Mouse (Mus musculus) midbrain, embryonic 13.5 days (tissue): ENCODE results near the gene Mamstr. TPM values are rescaled to one million over a fixed set of nuclear protein-coding genes. Genes with fewer than 3 reads are reported as not detected.

Source experiments
- ATAC-seq: fragments of 200-750 bp; cut with Nextera tagmentation; 2 replicates; pipeline ENCODE4 v1.8.0; 2017; ENCODE audit warnings: mild to moderate bottlenecking, moderate TSS enrichment, moderate library complexity
- H3K27ac ChIP-seq: fragments of 300-500 bp; sonication (generic); 2 replicates; pipeline ENCODE4 v1.5.1; 2015; ENCODE audit warnings: inconsistent platforms, mild to moderate bottlenecking, moderate library complexity
- H3K27me3 ChIP-seq: fragments of 300-500 bp; sonication (generic); 2 replicates; pipeline ENCODE4 v1.6.1; 2015; ENCODE audit warnings: mild to moderate bottlenecking, inconsistent platforms
- H3K36me3 ChIP-seq: fragments of 300-500 bp; sonication (generic); 2 replicates; pipeline ENCODE4 v1.6.1; 2015; ENCODE audit warnings: mild to moderate bottlenecking, inconsistent platforms
- H3K4me1 ChIP-seq: fragments of 300-500 bp; sonication (generic); replicated peaks from 2 replicates; pipeline ENCODE4 v1.6.1; 2015; ENCODE audit warnings: inconsistent platforms
- H3K4me2 ChIP-seq: fragments of 300-500 bp; sonication (generic); replicated peaks from 2 replicates; pipeline ENCODE4 v1.6.1; 2015; ENCODE audit warnings: moderate library complexity, mild to moderate bottlenecking, inconsistent platforms
- H3K4me3 ChIP-seq: fragments of 300-500 bp; sonication (generic); replicated peaks from 2 replicates; pipeline ENCODE4 v1.5.1; 2015; ENCODE audit warnings: mild to moderate bottlenecking, inconsistent platforms
- H3K9ac ChIP-seq: fragments of 300-500 bp; sonication (generic); replicated peaks from 2 replicates; pipeline ENCODE4 v1.6.1; 2015; ENCODE audit warnings: mild to moderate bottlenecking, inconsistent platforms
- H3K9me3 ChIP-seq: fragments of 300-500 bp; sonication (generic); 2 replicates; pipeline ENCODE4 v1.6.1; 2016; ENCODE audit warnings: mild to moderate bottlenecking, inconsistent platforms
- WGBS: fragments of 180-500 bp; shearing (Covaris S2); methylation state at CpG from one replicate; pipeline ENCODE4 v1.1.7; 2015; 5-methylcytosine and 5-hydroxymethylcytosine counted together
- polyA plus RNA-seq: library from polyadenylated mRNA; unstranded; fragments of >200 nt; fragmentation: Nextera tagmentation; extraction: Ambion mirVana; gene quantifications from 2 replicates; pipeline ENCODE4 v1.2.1, GENCODE M21; 2015

The Mamstr gene
- polyA plus RNA-seq, 1 experiment from 2014 or later = 3.1 TPM

DNA sequence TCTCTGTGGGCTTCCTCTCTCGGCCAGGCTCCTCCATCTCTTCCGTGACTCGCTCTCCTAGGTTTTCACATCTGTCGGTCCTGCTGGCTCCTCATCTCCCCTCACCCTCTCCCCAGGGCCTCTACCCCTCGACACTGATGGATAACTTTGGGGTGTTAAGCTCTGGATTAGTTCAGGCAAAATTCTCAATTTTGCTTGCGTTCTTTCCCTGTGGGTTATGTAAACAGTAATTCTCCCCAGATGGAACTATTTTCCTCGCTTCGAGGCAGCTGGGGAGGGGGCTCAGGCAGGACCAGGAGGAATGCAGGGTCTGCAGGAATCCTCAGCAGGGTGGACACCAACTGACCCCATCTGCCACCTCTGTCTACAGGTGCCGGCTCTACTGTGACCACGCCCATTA lies 46.0 kb downstream of the Mamstr start:
- Histone ChIP-seq H3K9me3 (no peaks in the 10 kb centered on the region), H3K4me3 (no peak overlapping the region), H3K27me3 (no peaks in the 10 kb centered on the region), H3K27ac (no peak overlapping the region), H3K36me3 (no peaks in the 10 kb centered on the region), H3K4me1 (peaks cover 11% of the 10 kb centered on the region), H3K9ac (no peak overlapping the region), H3K4me2 (no peak overlapping the region)
- no peak for ATAC-seq
- WGBS = 69% methylated on average over 10 of the region's 10 CpGs

GRCm38 (mm10) chr7:45686841-45687240 lies 47.1 kb downstream of the Mamstr start:
- Histone ChIP-seq H3K4me2 (no peak overlapping the region), H3K4me3 (no peak overlapping the region), H3K27me3 (no peaks in the 10 kb centered on the region), H3K9me3 (no peaks in the 10 kb centered on the region), H3K9ac (no peak overlapping the region), H3K4me1 (peaks cover 11% of the 10 kb centered on the region), H3K36me3 (no peaks in the 10 kb centered on the region), H3K27ac (no peak overlapping the region)
- ATAC-seq = no peak
- 74% methylated on average over 3 of the region's 3 CpGs for WGBS

DNA sequence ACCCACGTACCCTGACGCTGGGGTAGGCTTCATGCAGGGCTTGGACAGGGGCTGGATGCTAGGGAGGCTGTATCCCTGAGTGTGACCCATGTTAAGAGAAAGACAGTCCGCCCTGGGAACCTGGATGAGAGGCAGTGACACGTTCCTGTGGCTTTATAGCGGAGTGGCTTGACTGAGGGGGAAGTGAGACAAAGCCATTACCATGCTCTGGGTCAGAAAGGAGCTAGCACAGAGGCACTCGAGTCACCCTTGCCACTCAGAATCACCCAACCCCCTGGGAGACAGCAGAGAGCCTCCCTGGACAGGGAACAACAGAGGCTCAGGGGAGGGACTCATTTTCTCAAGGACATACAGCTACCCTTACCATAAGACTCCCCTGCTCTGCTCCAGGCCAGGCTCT lies 49.3 kb downstream of the Mamstr start:
- ATAC-seq = no peak
- H3K9me3 ChIP-seq = no peaks in the 10 kb centered on the region
- 66% methylated on average over 6 of the region's 6 CpGs for WGBS

DNA sequence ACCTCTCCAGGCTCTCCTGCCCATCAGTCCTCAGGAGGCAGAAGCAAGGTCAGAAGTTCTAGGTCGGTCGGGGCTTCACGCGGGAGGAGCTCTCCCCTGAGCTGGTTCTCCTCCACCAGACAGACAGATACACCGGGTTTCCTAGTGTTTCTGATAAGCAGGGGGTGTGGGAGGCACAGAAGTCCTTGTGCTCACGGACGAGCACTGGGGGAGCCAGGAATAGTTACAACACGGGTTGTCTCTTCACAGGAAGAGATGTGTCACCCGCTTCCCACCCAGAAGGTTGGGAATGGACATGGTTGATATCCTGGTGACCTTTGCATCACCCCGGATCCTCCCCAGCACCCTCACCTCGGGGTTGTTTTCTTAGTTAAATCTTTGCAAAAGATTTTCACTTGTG lies 50.0 kb downstream of the Mamstr start:
- WGBS = 86% methylated on average over 11 of the region's 11 CpGs
- Histone ChIP-seq H3K27me3 (0 out of 2 replicates have a peak, but pooled peaks cover 3% of the 10 kb centered on the region), H3K4me2 (no peak overlapping the region), H3K9ac (no peak overlapping the region), H3K4me1 (0 out of 2 replicates have a peak, but pooled peaks cover 2% of the 10 kb centered on the region), H3K36me3 (no peaks in the 10 kb centered on the region), H3K9me3 (no peaks in the 10 kb centered on the region), H3K27ac (no peak overlapping the region), H3K4me3 (no peak overlapping the region)
- no peak for ATAC-seq

More for the DNA sequence above, 49.3 kb downstream of the Mamstr start:
- no peaks in the 10 kb centered on the region for H3K4me1 ChIP-seq
- H3K4me3 ChIP-seq = no peak overlapping the region
- H3K36me3 ChIP-seq = no peaks in the 10 kb centered on the region
- 0 out of 2 replicates have a peak, but pooled peaks cover 3% of the 10 kb centered on the region for H3K27me3 ChIP-seq
- H3K27ac ChIP-seq = no peak overlapping the region
- H3K4me2 ChIP-seq = no peak overlapping the region
- no peak overlapping the region for H3K9ac ChIP-seq

GRCm38 (mm10) chr7:45692364-45692763 lies 52.6 kb downstream of the Mamstr start:
- H3K36me3 ChIP-seq = no peaks in the 10 kb centered on the region
- ATAC-seq = no peak
- H3K27me3 ChIP-seq = 0 out of 2 replicates have a peak, but pooled peaks cover 3% of the 10 kb centered on the region
- 71% methylated on average over 2 of the region's 2 CpGs for WGBS
- H3K9me3 ChIP-seq = no peaks in the 10 kb centered on the region
- no peak overlapping the region for H3K9ac ChIP-seq
- 0 out of 2 replicates have a peak, but pooled peaks cover 5% of the 10 kb centered on the region for H3K4me1 ChIP-seq
- no peak overlapping the region for H3K4me3 ChIP-seq
- H3K4me2 ChIP-seq = no peak overlapping the region
- no peak overlapping the region for H3K27ac ChIP-seq

GRCm38 (mm10) chr7:45693921-45694591 lies 54.3 kb downstream of the Mamstr start, which contains the start of gene Sec1:
Sec1 (minus strand) TSS chr7:45694402.
- ATAC-seq = no peak
- Histone ChIP-seq H3K9me3 (no peaks in the 10 kb centered on the region), H3K4me1 (peaks cover 9% of the 10 kb centered on the region; the same call in 1 of the 2 replicates), H3K27me3 (peaks cover 16% of the 10 kb centered on the region), H3K4me2 (no peak within 1 kb of the TSS), H3K27ac (no peak within 1 kb of the TSS), H3K36me3 (no peaks in the 10 kb centered on the region), H3K4me3 (no peak within 1 kb of the TSS), H3K9ac (no peak within 1 kb of the TSS)
- WGBS = 89% methylated on average over 50 of the region's 50 CpGs

DNA sequence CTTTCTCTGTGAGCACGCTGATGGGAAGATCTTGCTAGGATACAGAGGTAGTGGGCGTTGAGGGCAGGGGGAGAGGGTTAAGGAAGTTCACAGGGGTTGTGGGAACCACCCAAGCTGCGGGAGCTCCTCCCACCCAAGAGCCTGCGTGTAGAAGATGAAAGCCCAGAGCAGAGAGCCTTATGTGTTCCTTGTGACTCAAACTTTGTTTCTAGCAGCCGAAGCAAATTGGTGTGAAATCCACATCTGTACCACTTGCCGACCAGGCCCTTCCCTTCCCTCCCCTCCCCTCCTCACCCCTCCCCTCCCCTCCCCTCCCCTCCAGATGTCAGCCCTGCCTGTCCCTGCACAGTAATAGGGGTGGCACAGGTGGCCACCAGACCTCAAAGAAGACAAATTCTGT lies 55.3 kb downstream of the Mamstr start:
- Histone ChIP-seq H3K36me3 (no peaks in the 10 kb centered on the region), H3K9me3 (no peaks in the 10 kb centered on the region), H3K4me1 (peaks cover 19% of the 10 kb centered on the region), H3K4me3 (no peak overlapping the region), H3K27me3 (peaks cover 26% of the 10 kb centered on the region), H3K27ac (no peak overlapping the region), H3K4me2 (no peak overlapping the region), H3K9ac (no peak overlapping the region)
- WGBS = 13% methylated on average over 6 of the region's 6 CpGs
- ATAC-seq = no peak

Other genes starting within 250 kb of the Mamstr start
- 223 and 238 TPM in 2 replicates for gene Snrnp70, start 244.2 kb upstream of the Mamstr start, polyA plus RNA-seq
- not detected in 2 replicates for gene Kcna7, start 234.3 kb upstream of the Mamstr start, polyA plus RNA-seq
- not detected in 2 replicates for gene Ntf5, start 226.3 kb upstream of the Mamstr start, polyA plus RNA-seq
- 0.50 TPM in 1 of 2 replicates, not detected in the other for gene Lhb, start 219.2 kb upstream of the Mamstr start, polyA plus RNA-seq
- 20.6 and 23.4 TPM in 2 replicates for gene Gys1, start 205.1 kb upstream of the Mamstr start, polyA plus RNA-seq
- gene Ruvbl2, start 201.9 kb upstream of the Mamstr start, polyA plus RNA-seq = 121 and 123 TPM in 2 replicates
- 6,845 and 7,096 TPM in 2 replicates for gene Ftl1, start 180.1 kb upstream of the Mamstr start, polyA plus RNA-seq
- 259 and 265 TPM in 2 replicates for gene Bax, start 173.1 kb upstream of the Mamstr start, polyA plus RNA-seq
- 0.22 TPM in 1 of 2 replicates, not detected in the other for gene Tulp2, start 158.1 kb upstream of the Mamstr start, polyA plus RNA-seq
- not detected in 2 replicates for gene Gm45808, start 153.2 kb upstream of the Mamstr start, polyA plus RNA-seq
- 3.3 and 3.6 TPM in 2 replicates for gene Dhdh, start 151.2 kb upstream of the Mamstr start, polyA plus RNA-seq
- 86.7 and 101 TPM in 2 replicates for gene Nucb1, start 129.6 kb upstream of the Mamstr start, polyA plus RNA-seq
- 11.7 and 11.9 TPM in 2 replicates for gene Ppp1r15a, start 113.7 kb upstream of the Mamstr start, polyA plus RNA-seq
- gene Plekha4, start 113.6 kb upstream of the Mamstr start, polyA plus RNA-seq = 0.23 and 0.46 TPM in 2 replicates
- gene Hsd17b14, start 85.1 kb upstream of the Mamstr start, polyA plus RNA-seq = 0.13 and 0.21 TPM in 2 replicates
- gene Bcat2, start 69.8 kb upstream of the Mamstr start, polyA plus RNA-seq = 20.7 and 24.5 TPM in 2 replicates
- 0.17 TPM in 1 of 2 replicates, not detected in the other for gene Fgf21, start 24.5 kb upstream of the Mamstr start, polyA plus RNA-seq
- not detected in 2 replicates for gene Fut1, start 22.7 kb upstream of the Mamstr start, polyA plus RNA-seq
- 0.17 TPM in 1 of 2 replicates, not detected in the other for gene Izumo1, start 18.2 kb upstream of the Mamstr start, polyA plus RNA-seq
- gene Rasip1, start 12.5 kb upstream of the Mamstr start, polyA plus RNA-seq = 7.5 and 9.4 TPM in 2 replicates
- 0.06 and 0.09 TPM in 2 replicates for gene Fut2, start 26.4 kb downstream of the Mamstr start, polyA plus RNA-seq
- 0.39 and 0.59 TPM in 2 replicates for gene Ntn5, start 44.0 kb downstream of the Mamstr start, polyA plus RNA-seq
- 0.17 and 0.31 TPM in 2 replicates for gene Sec1, start 54.4 kb downstream of the Mamstr start, polyA plus RNA-seq
- 35.9 and 40.0 TPM in 2 replicates for gene Car11, start 59.9 kb downstream of the Mamstr start, polyA plus RNA-seq
- gene Dbp, start 65.1 kb downstream of the Mamstr start, polyA plus RNA-seq = 3.4 and 4.0 TPM in 2 replicates
- gene Rpl18, start 75.5 kb downstream of the Mamstr start, polyA plus RNA-seq = 643 and 684 TPM in 2 replicates
- gene Sphk2, start 78.0 kb downstream of the Mamstr start, polyA plus RNA-seq = 24.3 and 27.1 TPM in 2 replicates
- 1.0 and 1.3 TPM in 2 replicates for gene Fam83e, start 81.2 kb downstream of the Mamstr start, polyA plus RNA-seq
- gene Spaca4, start 85.8 kb downstream of the Mamstr start, polyA plus RNA-seq = not detected in 2 replicates
- 22.8 and 24.0 TPM in 2 replicates for gene Lmtk3, start 143.8 kb downstream of the Mamstr start, polyA plus RNA-seq
- gene Sult2b1, start 144.7 kb downstream of the Mamstr start, polyA plus RNA-seq = 5.5 and 5.6 TPM in 2 replicates
- gene Cyth2, start 174.6 kb downstream of the Mamstr start, polyA plus RNA-seq = 362 and 363 TPM in 2 replicates
- 0.62 and 0.73 TPM in 2 replicates for gene Kcnj14, start 184.8 kb downstream of the Mamstr start, polyA plus RNA-seq
- 39.9 and 41.7 TPM in 2 replicates for gene Grwd1, start 191.0 kb downstream of the Mamstr start, polyA plus RNA-seq
- gene Kdelr1, start 232.8 kb downstream of the Mamstr start, polyA plus RNA-seq = 36.1 and 44.8 TPM in 2 replicates
- 1.2 and 1.3 TPM in 2 replicates for gene Grin2d, start 238.4 kb downstream of the Mamstr start, polyA plus RNA-seq